Mouse (Mus musculus): ENCODE measurements at regions not wholly inside any gene's neighbourhood (a gene's known extent, or its start where the extent isn't known, plus 50 kb on each side); places are given as distances from the start of the nearest gene placed in this dataset.

GRCm38 (mm10) chr4:34336971-34337797 is 213.6 kb upstream of the Akirin2 start:
- H3K27me3 ChIP-seq (ENCODE audit: control insufficient read depth in 1 of 2, insufficient read depth in 2 of 2, low read length in 2 of 2) = no peaks in the 10 kb centered on the region
- peak; percentile 7 for DNase-seq (ENCODE audit: low read depth, low spot score)
- no peak for TF ChIP-seq ZMIZ1 (IDR thresholded peaks at IDR 0.05; ENCODE audit: low read depth, low read length)
- TF ChIP-seq MAZ (IDR thresholded peaks at IDR 0.05; ENCODE audit: low read depth, low read length) = no peak
- TF ChIP-seq EP300 (IDR thresholded peaks at IDR 0.05; ENCODE audit: low read depth in 1 of 2, low read length in 2 of 2) = peak in 1 of 2 experiments; percentile 31; a peak in 1 of 4 replicates
- no peak for TF ChIP-seq HCFC1 (IDR thresholded peaks at IDR 0.05; ENCODE audit: low read depth, low read length)
- no peak for TF ChIP-seq MEF2A (IDR thresholded peaks at IDR 0.05; ENCODE audit: extremely low read depth, insufficient replicate concordance, low read depth, low read length, poor library complexity, severe bottlenecking)
- no peak for TF ChIP-seq MYC (IDR thresholded peaks at IDR 0.05; ENCODE audit: low read depth, low read length)
- peak; percentile 47; the same call in 1 of the 2 replicates for TF ChIP-seq TCF12 (IDR thresholded peaks at IDR 0.05; ENCODE audit: low read depth, low read length)
- TF ChIP-seq ETS1 (IDR thresholded peaks at IDR 0.05; ENCODE audit: low read depth, low read length) = no peak
- TF ChIP-seq USF1 (IDR thresholded peaks at IDR 0.05; ENCODE audit: low read depth, low read length) = no peak
- no peak overlapping the region for H3K9ac ChIP-seq (ENCODE audit: control insufficient read depth, low read depth, low read length, poor library complexity, severe bottlenecking)
- no peaks in the 10 kb centered on the region for H3K9me3 ChIP-seq (replicated peaks; ENCODE audit: insufficient read depth, low read length)
- H3K36me3 ChIP-seq (ENCODE audit: control insufficient read depth in 1 of 2, insufficient read depth in 2 of 2, low read length in 2 of 2) = no peaks in the 10 kb centered on the region
- H3K4me3 ChIP-seq (ENCODE audit: control insufficient read depth in 1 of 2, insufficient read depth in 1 of 2, low read depth in 2 of 2, low read length in 2 of 2) = no peak overlapping the region
- no peak overlapping the region for H3K27ac ChIP-seq (ENCODE audit: control insufficient read depth, low read depth, low read length)
- H3K4me1 ChIP-seq (ENCODE audit: control insufficient read depth in 1 of 2, insufficient read depth in 2 of 2, low read length in 2 of 2) = no peaks in the 10 kb centered on the region
- no peaks in the 10 kb centered on the region for H3K79me2 ChIP-seq (ENCODE audit: control insufficient read depth, insufficient read depth, low read length, poor library complexity)

GRCm38 (mm10) chr4:34337852-34338251 is 212.9 kb upstream of the Akirin2 start:
- no peak for TF ChIP-seq JUND (IDR thresholded peaks at IDR 0.05; ENCODE audit: low read depth, low read length)
- no peak for TF ChIP-seq GABPA (IDR thresholded peaks at IDR 0.05; ENCODE audit: low read depth, low read length)
- TF ChIP-seq RAD21 (IDR thresholded peaks at IDR 0.05; ENCODE audit: low read depth, low read length) = no peak
- TF ChIP-seq CHD1 (IDR thresholded peaks at IDR 0.05; ENCODE audit: low read depth, low read length) = no peak
- no peak for TF ChIP-seq POLR2AphosphoS2 (IDR thresholded peaks at IDR 0.05; ENCODE audit: low read length)
- no peak for TF ChIP-seq ZC3H11A (IDR thresholded peaks at IDR 0.05; ENCODE audit: low read depth, low read length)
- no peak for TF ChIP-seq SMC3 (IDR thresholded peaks at IDR 0.05; ENCODE audit: low read depth, low read length)
- no peak for TF ChIP-seq RCOR1 (IDR thresholded peaks at IDR 0.05; ENCODE audit: low read depth, low read length)
- H3K9me3 ChIP-seq (replicated peaks; ENCODE audit: insufficient read depth, low read length) = no peaks in the 10 kb centered on the region

More at GRCm38 (mm10) chr4:34337852-34338251, 212.9 kb upstream of the Akirin2 start:
- Histone ChIP-seq H3K79me2 (ENCODE audit: control insufficient read depth, insufficient read depth, low read length, poor library complexity) (no peaks in the 10 kb centered on the region), H3K4me1 (ENCODE audit: control insufficient read depth in 1 of 2, insufficient read depth in 2 of 2, low read length in 2 of 2) (no peaks in the 10 kb centered on the region), H3K27me3 (ENCODE audit: control insufficient read depth in 1 of 2, insufficient read depth in 2 of 2, low read length in 2 of 2) (no peaks in the 10 kb centered on the region), H3K4me3 (ENCODE audit: control insufficient read depth in 1 of 2, insufficient read depth in 1 of 2, low read depth in 2 of 2, low read length in 2 of 2) (no peak overlapping the region), H3K27ac (ENCODE audit: control insufficient read depth, low read depth, low read length) (no peak overlapping the region), H3K9ac (ENCODE audit: control insufficient read depth, low read depth, low read length, poor library complexity, severe bottlenecking) (no peak overlapping the region), H3K36me3 (ENCODE audit: control insufficient read depth in 1 of 2, insufficient read depth in 2 of 2, low read length in 2 of 2) (no peaks in the 10 kb centered on the region)
- DNase-seq (ENCODE audit: low read depth, low spot score) = no peak
